Mouse (Mus musculus) MEL (cell line): ENCODE measurements around the gene Sirpb1a. TPM values are rescaled to one million over a fixed set of nuclear protein-coding genes. Genes with fewer than 3 reads are reported as not detected.

Source experiments
- DNase-seq: peaks from one replicate; pipeline ENCODE4 v3.0.0; 2011; ENCODE audit warnings: low read depth, low spot score
- H3K27ac ChIP-seq: 2 replicates; pipeline ENCODE4 v1.5.1; 2012; ENCODE audit warnings: low read depth, mild to moderate bottlenecking, control low read depth, low read length, moderate library complexity; ENCODE audit not compliant: control insufficient read depth
- H3K27me3 ChIP-seq, 2 experiments: fragments of 150-350 bp in 1 of 2; sonication (generic) in 1 of 2; 2 replicates each; pipeline ENCODE4 v1.6.1; 2012; ENCODE audit warnings: low read length in 2 of 2, mild to moderate bottlenecking in 2 of 2, improper control_type of control experiment in 1 of 2, moderate library complexity in 1 of 2; ENCODE audit not compliant: insufficient read depth in 2 of 2, control insufficient read depth in 1 of 2
- H3K36me3 ChIP-seq, 2 experiments: 2 replicates each; pipeline ENCODE4 v1.6.1; 2012 to 2014; ENCODE audit warnings: low read length in 2 of 2, improper control_type of control experiment in 1 of 2, inconsistent platforms in 1 of 2, mild to moderate bottlenecking in 1 of 2; ENCODE audit not compliant: insufficient read depth in 2 of 2, control insufficient read depth in 1 of 2
- H3K4me1 ChIP-seq, 2 experiments: fragments of 150-350 bp in 1 of 2; sonication (generic) in 1 of 2; 2 replicates each; pipeline ENCODE4 v1.6.1; 2012; ENCODE audit warnings: low read length in 2 of 2, improper control_type of control experiment in 1 of 2, mild to moderate bottlenecking in 1 of 2; ENCODE audit not compliant: insufficient read depth in 2 of 2, control insufficient read depth in 1 of 2
- H3K4me3 ChIP-seq, 2 experiments: fragments of 150-350 bp in 1 of 2; sonication (generic) in 1 of 2; 2 replicates each; pipeline ENCODE4 v1.5.1; 2012; ENCODE audit warnings: low read depth in 2 of 2, low read length in 2 of 2, mild to moderate bottlenecking in 2 of 2, moderate library complexity in 2 of 2, control low read depth in 1 of 2, improper control_type of control experiment in 1 of 2; ENCODE audit not compliant: control insufficient read depth in 1 of 2, insufficient read depth in 1 of 2
- H3K79me2 ChIP-seq: 2 replicates; pipeline ENCODE4 v1.6.1; 2012; ENCODE audit warnings: mild to moderate bottlenecking, low read length, moderate library complexity; ENCODE audit not compliant: control insufficient read depth, poor library complexity, insufficient read depth
- H3K9ac ChIP-seq: 2 replicates; pipeline ENCODE4 v1.6.1; 2012; ENCODE audit warnings: low read depth, mild to moderate bottlenecking, control low read depth, low read length, moderate library complexity; ENCODE audit not compliant: control insufficient read depth, poor library complexity, severe bottlenecking
- H3K9me3 ChIP-seq: fragments of 150-350 bp; sonication (generic); replicated peaks from 2 replicates; pipeline ENCODE4 v1.6.1; 2012; ENCODE audit warnings: mild to moderate bottlenecking, low read length, improper control_type of control experiment, moderate library complexity; ENCODE audit not compliant: insufficient read depth
- CHD1 ChIP-seq: IDR thresholded peaks from 2 replicates; pipeline ENCODE4 v1.6.1; 2012; ENCODE audit warnings: low read depth, mild to moderate bottlenecking, inconsistent platforms, low read length, improper control_type of control experiment
- CHD2 ChIP-seq: IDR thresholded peaks from 2 replicates; pipeline ENCODE4 v1.6.1; 2011; ENCODE audit warnings: low read length, improper control_type of control experiment
- CTCF ChIP-seq, 3 experiments: IDR thresholded peaks in 2 of 3; conservative IDR thresholded peaks in 1 of 3; 2 replicates each; pipeline ENCODE4 v1.5.1; 2011 to 2012; ENCODE audit warnings: low read length in 3 of 3, low read depth in 2 of 3, mild to moderate bottlenecking in 2 of 3, improper control_type of control experiment in 1 of 3, inconsistent platforms in 1 of 3, mixed read lengths in 1 of 3, moderate library complexity in 1 of 3; ENCODE audit not compliant: control insufficient read depth in 1 of 3, insufficient read depth in 1 of 3, poor library complexity in 1 of 3, severe bottlenecking in 1 of 3
- E2F4 ChIP-seq: IDR thresholded peaks from 2 replicates; pipeline ENCODE4 v1.6.1; 2011; ENCODE audit warnings: low read depth, low read length, improper control_type of control experiment, borderline replicate concordance
- ELF1 ChIP-seq: IDR thresholded peaks from 2 replicates; pipeline ENCODE4 v1.6.1; 2014; ENCODE audit warnings: low read depth, mild to moderate bottlenecking, inconsistent platforms, low read length, improper control_type of control experiment, moderate library complexity
- GATA1 ChIP-seq: IDR thresholded peaks from 2 replicates; pipeline ENCODE4 v1.6.1; 2011; ENCODE audit warnings: low read depth, low read length, improper control_type of control experiment
- JUND ChIP-seq: IDR thresholded peaks from 2 replicates; pipeline ENCODE4 v1.6.1; 2011; ENCODE audit warnings: low read depth, mild to moderate bottlenecking, improper control_type of control experiment, low read length
- KAT2A ChIP-seq: conservative IDR thresholded peaks from 2 replicates; pipeline ENCODE4 v1.6.1; 2012; ENCODE audit warnings: low read depth, low read length, improper control_type of control experiment, inconsistent platforms
- MAFK ChIP-seq: IDR thresholded peaks from 2 replicates; pipeline ENCODE4 v1.6.1; 2011; ENCODE audit warnings: low read depth, mild to moderate bottlenecking, low read length, improper control_type of control experiment, borderline replicate concordance
- MAZ ChIP-seq: IDR thresholded peaks from 2 replicates; pipeline ENCODE4 v1.6.1; 2012; ENCODE audit warnings: low read depth, mild to moderate bottlenecking, inconsistent platforms, low read length, improper control_type of control experiment
- MXI1 ChIP-seq: IDR thresholded peaks from 2 replicates; pipeline ENCODE4 v1.6.1; 2011; ENCODE audit warnings: mild to moderate bottlenecking, low read depth, low read length, improper control_type of control experiment
- NELFE ChIP-seq: IDR thresholded peaks from 2 replicates; pipeline ENCODE4 v1.6.1; 2011; ENCODE audit warnings: low read depth, low read length, improper control_type of control experiment
- POLR2A ChIP-seq, 2 experiments: IDR thresholded peaks; 2 replicates each; pipeline ENCODE4 v1.6.1; 2011 to 2012; ENCODE audit warnings: low read length in 2 of 2, mild to moderate bottlenecking in 2 of 2, control low read depth in 1 of 2, improper control_type of control experiment in 1 of 2, low read depth in 1 of 2, moderate library complexity in 1 of 2; ENCODE audit not compliant: control insufficient read depth in 1 of 2, insufficient read depth in 1 of 2, poor library complexity in 1 of 2
- POLR2AphosphoS2 ChIP-seq: IDR thresholded peaks from 2 replicates; pipeline ENCODE4 v1.6.1; 2011; ENCODE audit warnings: low read length, improper control_type of control experiment
- RAD21 ChIP-seq: IDR thresholded peaks from 2 replicates; pipeline ENCODE4 v1.6.1; 2011; ENCODE audit warnings: mild to moderate bottlenecking, low read depth, low read length, improper control_type of control experiment
- SIN3A ChIP-seq: IDR thresholded peaks from 2 replicates; pipeline ENCODE4 v1.6.1; 2012; ENCODE audit warnings: low read length, improper control_type of control experiment, inconsistent platforms
- SMC3 ChIP-seq: IDR thresholded peaks from 2 replicates; pipeline ENCODE4 v1.6.1; 2011; ENCODE audit warnings: low read depth, low read length, improper control_type of control experiment
- TAL1 ChIP-seq: IDR thresholded peaks from 2 replicates; pipeline ENCODE4 v1.6.1; 2012; ENCODE audit warnings: mild to moderate bottlenecking, inconsistent platforms, low read length, moderate library complexity, mixed read lengths
- TBP ChIP-seq: IDR thresholded peaks from 2 replicates; pipeline ENCODE4 v1.8.0; 2011; ENCODE audit warnings: low read depth, low read length, improper control_type of control experiment
- TCF12 ChIP-seq: IDR thresholded peaks from 2 replicates; pipeline ENCODE4 v1.6.1; 2014; ENCODE audit warnings: low read depth, mild to moderate bottlenecking, inconsistent platforms, low read length, improper control_type of control experiment, moderate library complexity
- UBTF ChIP-seq: IDR thresholded peaks from 2 replicates; pipeline ENCODE4 v1.6.1; 2012; ENCODE audit warnings: low read depth, mild to moderate bottlenecking, inconsistent platforms, low read length, improper control_type of control experiment, moderate library complexity, borderline replicate concordance; ENCODE audit not compliant: insufficient read depth
- USF1 ChIP-seq: IDR thresholded peaks from 2 replicates; pipeline ENCODE4 v1.6.1; 2014; ENCODE audit warnings: low read depth, mild to moderate bottlenecking, inconsistent platforms, low read length, improper control_type of control experiment, moderate library complexity
- ZC3H11A ChIP-seq: IDR thresholded peaks from 2 replicates; pipeline ENCODE4 v1.6.1; 2012; ENCODE audit warnings: low read depth, mild to moderate bottlenecking, inconsistent platforms, low read length, improper control_type of control experiment
- ZKSCAN1 ChIP-seq: IDR thresholded peaks from 2 replicates; pipeline ENCODE4 v1.6.1; 2012; ENCODE audit warnings: low read depth, mild to moderate bottlenecking, inconsistent platforms, low read length, improper control_type of control experiment, moderate library complexity
- ZMIZ1 ChIP-seq: IDR thresholded peaks from 2 replicates; pipeline ENCODE4 v1.6.1; 2012; ENCODE audit warnings: low read depth, mild to moderate bottlenecking, inconsistent platforms, low read length, improper control_type of control experiment, moderate library complexity
- ZNF384 ChIP-seq: IDR thresholded peaks from 2 replicates; pipeline ENCODE4 v1.6.1; 2012; ENCODE audit warnings: low read depth, mild to moderate bottlenecking, inconsistent platforms, low read length, improper control_type of control experiment
- polyA plus RNA-seq, 2 experiments: library from polyadenylated mRNA; stranded (reverse) in 1 of 2; unstranded in 1 of 2; fragments of >175 nt in 1 of 2; fragments of >200 nt in 1 of 2; gene quantifications; 2 replicates each; pipeline versions ENCODE4 v1.2.1 to v1.2.4; 2012; ENCODE audit warnings: low replicate concordance in 2 of 2, low read depth in 1 of 2; ENCODE audit not compliant: insufficient read length in 2 of 2, insufficient read depth in 1 of 2, missing spikeins in 1 of 2
- total RNA-seq: library from RNA; depleted of rRNA; stranded (reverse); fragments of 300-350 nt; gene quantifications from 2 replicates; pipeline ENCODE4 v1.2.3, GENCODE M21; 2012

Sirpb1a gene
- total and polyA plus RNA-seq, 3 experiments: not detected

- H3K9me3 ChIP-seq: no peaks in the 10 kb centered on the region
- no peak overlapping the region for H3K27ac ChIP-seq
- H3K79me2 ChIP-seq: no peaks in the 10 kb centered on the region
- no peaks in the 10 kb centered on the region for H3K36me3 ChIP-seq
- no peak overlapping the region for H3K9ac ChIP-seq
- no peak for TF ChIP-seq TAL1
- TF ChIP-seq ELF1: no peak
- no peak for TF ChIP-seq JUND
- no peak for TF ChIP-seq SMC3
- no peak for TF ChIP-seq CTCF (IDR thresholded peaks at IDR 0.05 in 2 of 3, conservative IDR thresholded peaks at IDR 0.05 in 1 of 3; ENCODE audit: control insufficient read depth in 1 of 3, insufficient read depth in 1 of 3, low read depth in 2 of 3, low read length in 3 of 3, poor library complexity in 1 of 3, severe bottlenecking in 1 of 3)
- no peak for TF ChIP-seq CHD2
- TF ChIP-seq ZC3H11A: no peak
- no peak for TF ChIP-seq MAFK
- TF ChIP-seq MAZ: no peak
- no peak for TF ChIP-seq USF1
- no peak for TF ChIP-seq TBP
- TF ChIP-seq RAD21: no peak
- TF ChIP-seq GATA1: no peak
- no peak for TF ChIP-seq CHD1
- TF ChIP-seq POLR2AphosphoS2: no peak
- no peak for TF ChIP-seq ZKSCAN1
- no peak for DNase-seq
- no peak overlapping the region for H3K4me3 ChIP-seq
- H3K27me3 ChIP-seq: no peaks in the 10 kb centered on the region
- no peaks in the 10 kb centered on the region for H3K4me1 ChIP-seq
These were observed 86.0 kb downstream of the Sirpb1a start for GRCm38 (mm10) chr3:15340287-15340686.

- Histone ChIP-seq H3K9ac (no peak overlapping the region), H3K4me3 (no peak overlapping the region), H3K27ac (no peak overlapping the region), H3K4me1 (no peaks in the 10 kb centered on the region), H3K9me3 (no peaks in the 10 kb centered on the region), H3K79me2 (no peaks in the 10 kb centered on the region), H3K36me3 (no peaks in the 10 kb centered on the region), H3K27me3 (no peaks in the 10 kb centered on the region)
- TF ChIP-seq ELF1 (no peak), E2F4 (no peak), ZNF384 (no peak), RAD21 (no peak), TCF12 (no peak), KAT2A (no peak), ZMIZ1 (no peak), MXI1 (no peak), TAL1 (no peak), TBP (no peak), JUND (no peak), POLR2AphosphoS2 (no peak), UBTF (no peak), NELFE (no peak), SIN3A (no peak), MAFK (no peak), POLR2A (IDR thresholded peaks at IDR 0.05; ENCODE audit: control insufficient read depth in 1 of 2, insufficient read depth in 1 of 2, low read depth in 1 of 2, low read length in 2 of 2, poor library complexity in 1 of 2) (no peak)
- no peak for DNase-seq
These were observed 92.1 kb downstream of the Sirpb1a start for GRCm38 (mm10) chr3:15334182-15334581.
